Mouse (Mus musculus) brain, embryonic 14.5 days (tissue): ENCODE results near the gene Usp29.

Experiments
- CTCF ChIP-seq: fragments of 200-500 bp; IDR thresholded peaks from 2 replicates; pipeline ENCODE4 v1.5.1; 2012; ENCODE audit warnings: inconsistent platforms, mild to moderate bottlenecking, moderate library complexity, borderline replicate concordance; ENCODE audit not compliant: insufficient read depth, insufficient read length; ENCODE audit errors: extremely low read depth
- POLR2A ChIP-seq: fragments of 200-500 bp; IDR thresholded peaks from 2 replicates; pipeline ENCODE4 v1.6.1; 2012; ENCODE audit warnings: mild to moderate bottlenecking, inconsistent platforms, borderline replicate concordance; ENCODE audit not compliant: poor library complexity, insufficient read depth, insufficient read length, severe bottlenecking; ENCODE audit errors: extremely low read depth

GRCm38 (mm10) chr7:6926731-6926995 lies 196.3 kb downstream of the Usp29 start:
- TF ChIP-seq CTCF (no peak), POLR2A (no peak)
